Mouse (Mus musculus) small intestine, adult 2 months (tissue): ENCODE measurements around the gene Btbd6.

Experiments
- CTCF ChIP-seq: fragments of 200-500 bp; IDR thresholded peaks from 2 replicates; pipeline ENCODE4 v1.5.1; 2012; ENCODE audit warnings: low read depth, mild to moderate bottlenecking, control low read depth, inconsistent platforms, low read length, moderate library complexity, mixed read lengths; ENCODE audit not compliant: insufficient replicate concordance, insufficient read length; ENCODE audit errors: extremely low read depth
- POLR2A ChIP-seq: fragments of 200-500 bp; IDR thresholded peaks from 2 replicates; pipeline ENCODE4 v1.6.1; 2012; ENCODE audit warnings: low read depth, mild to moderate bottlenecking, control low read depth, inconsistent platforms, low read length, moderate library complexity

DNA sequence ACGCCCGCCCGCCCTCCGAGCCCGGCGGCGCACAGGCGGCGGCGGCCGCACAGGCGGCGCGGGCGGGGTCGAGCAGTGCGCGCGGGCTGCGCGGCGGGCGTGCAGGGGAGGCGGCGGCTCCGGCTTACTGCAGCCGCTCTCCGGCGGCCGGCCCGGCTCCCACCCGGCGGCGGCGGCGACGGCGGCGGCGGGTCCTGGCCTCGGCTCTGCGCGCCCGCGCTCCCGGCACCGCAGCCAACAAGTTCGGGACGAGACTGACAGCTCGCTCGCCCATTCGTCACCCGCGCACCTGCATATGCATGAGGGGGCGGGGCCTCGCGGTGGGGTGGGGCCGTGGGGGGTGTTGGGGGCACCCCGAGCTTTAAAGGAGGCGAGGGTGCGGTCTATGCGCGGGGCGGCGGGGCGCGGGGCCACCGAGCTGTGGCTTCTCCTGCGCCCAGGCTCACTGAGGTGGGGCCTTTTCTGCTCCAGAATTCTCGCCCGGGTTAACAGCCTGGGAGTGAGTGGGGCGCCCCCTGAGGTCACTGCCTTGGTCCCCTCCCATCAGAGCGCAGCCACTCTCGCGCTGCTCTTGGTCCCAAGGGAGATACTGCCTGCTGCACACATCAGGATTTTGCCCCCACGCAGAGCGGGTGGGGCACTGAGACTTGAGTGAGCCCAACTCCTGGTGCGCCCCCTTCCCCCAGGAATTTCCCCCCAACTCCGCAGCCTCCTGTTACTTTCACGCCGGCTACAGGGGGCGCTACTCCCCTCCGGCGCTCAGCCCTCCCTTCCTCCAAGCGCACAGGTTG lies 46.5 kb upstream of the Btbd6 start, which contains the start of gene Jag2:
- TF ChIP-seq POLR2A, result no peak
- no peak for TF ChIP-seq CTCF
